Mouse (Mus musculus) heart, postnatal 0 days (tissue): ENCODE data around the gene Hmga2. TPM values are rescaled to one million over a fixed set of nuclear protein-coding genes. Genes with fewer than 3 reads are reported as not detected.
"Not testable (repeated sequence)": the region's sequence is repeated elsewhere in the genome, so short reads cannot be mapped to it uniquely, and the experiment has no call there.

ENCODE experiments used
- ATAC-seq: fragments of 200-750 bp; cut with Nextera tagmentation; 2 replicates; pipeline ENCODE4 v1.8.0; 2017; ENCODE audit warnings: low read depth, moderate number of reproducible peaks, moderate library complexity; ENCODE audit not compliant: insufficient read depth
- DNase-seq: peaks from one replicate; pipeline ENCODE4 v3.0.0-alpha.2; 2016; ENCODE audit warnings: low spot score
- H3K27ac ChIP-seq: fragments of 300-500 bp; sonication (generic); 2 replicates; pipeline ENCODE4 v1.5.1; 2014; ENCODE audit warnings: low read depth, mild to moderate bottlenecking
- H3K27me3 ChIP-seq: fragments of 300-500 bp; sonication (generic); 2 replicates; pipeline ENCODE4 v1.6.1; 2014; ENCODE audit warnings: low read length, mixed read lengths; ENCODE audit not compliant: control insufficient read depth, insufficient read depth
- H3K36me3 ChIP-seq: fragments of 300-500 bp; sonication (generic); replicated peaks from 2 replicates; pipeline ENCODE4 v1.6.1; 2014; ENCODE audit warnings: low read length, mixed read lengths; ENCODE audit not compliant: control insufficient read depth, insufficient read depth
- H3K4me1 ChIP-seq: fragments of 300-500 bp; sonication (generic); 2 replicates; pipeline ENCODE4 v1.6.1; 2014; ENCODE audit warnings: antibody characterized with exemption; ENCODE audit not compliant: control insufficient read depth, insufficient read depth
- H3K4me2 ChIP-seq: fragments of 300-500 bp; sonication (generic); 2 replicates; pipeline ENCODE4 v1.6.1; 2014; ENCODE audit warnings: low read depth, mild to moderate bottlenecking, low read length, moderate library complexity
- H3K4me3 ChIP-seq: fragments of 300-500 bp; sonication (generic); 2 replicates; pipeline ENCODE4 v1.5.1; 2014; ENCODE audit warnings: low read depth, low read length
- H3K9ac ChIP-seq: fragments of 300-500 bp; sonication (generic); replicated peaks from 2 replicates; pipeline ENCODE4 v1.6.1; 2014; ENCODE audit warnings: low read depth, low read length, mixed read lengths
- H3K9me3 ChIP-seq: fragments of 300-500 bp; sonication (generic); replicated peaks from 2 replicates; pipeline ENCODE4 v1.6.1; 2016; ENCODE audit warnings: low read length; ENCODE audit not compliant: control insufficient read depth
- CTCF ChIP-seq: IDR thresholded peaks from 2 replicates; pipeline ENCODE4 v1.5.1; 2016; ENCODE audit warnings: antibody characterized with exemption, control low read depth, low read depth
- EP300 ChIP-seq: IDR thresholded peaks from 2 replicates; pipeline ENCODE4 v1.6.1; 2016; ENCODE audit warnings: antibody characterized with exemption, low read depth
- WGBS: fragments of 180-500 bp; shearing (Covaris S2); extraction: QIAGEN DNeasy Blood & Tissue Kit; methylation state at CpG from one replicate; pipeline ENCODE4 v1.1.7; 2014; 5-methylcytosine and 5-hydroxymethylcytosine counted together
- polyA plus RNA-seq: library from polyadenylated mRNA; unstranded; fragments of >200 nt; fragmentation: Nextera tagmentation; extraction: Ambion mirVana; gene quantifications from 2 replicates; pipeline ENCODE4 v1.2.1, GENCODE M21; 2015
- total RNA-seq: library from RNA; depleted of rRNA; stranded (reverse); fragments of >200 nt; gene quantifications from 2 replicates; pipeline ENCODE4 v1.2.3, GENCODE M21; 2014; ENCODE audit warnings: low replicate concordance

Hmga2 gene
- total and polyA plus RNA-seq, 2 experiments from 2014 or later = 0.53 to 1.0 TPM

DNA sequence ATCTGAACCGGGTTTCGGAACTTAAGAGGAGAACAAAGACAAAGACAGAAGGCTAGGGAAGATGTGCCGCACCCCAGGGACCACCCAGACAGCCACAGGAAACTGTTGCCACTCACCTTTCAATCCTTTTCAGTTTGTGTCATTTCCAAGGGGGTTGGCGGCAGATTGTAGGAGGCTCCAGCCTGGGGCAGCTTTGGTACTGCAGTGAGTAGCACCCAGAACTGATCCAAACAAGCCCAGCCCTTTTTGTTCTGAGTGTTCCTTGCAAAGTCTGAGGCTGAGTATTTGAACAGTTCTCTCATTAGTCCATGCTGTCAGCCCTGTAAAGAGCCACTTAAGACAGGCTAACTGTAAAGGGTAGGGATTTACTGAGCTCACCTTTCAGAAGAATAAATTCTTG lies 136.9 kb downstream of the Hmga2 start:
- Histone ChIP-seq H3K27me3 (no peaks in the 10 kb centered on the region), H3K9me3 (no peaks in the 10 kb centered on the region), H3K4me2 (no peak overlapping the region), H3K4me1 (no peaks in the 10 kb centered on the region), H3K27ac (no peak overlapping the region), H3K4me3 (no peak overlapping the region), H3K9ac (no peak overlapping the region), H3K36me3 (no peaks in the 10 kb centered on the region)
- TF ChIP-seq CTCF (no peak), EP300 (no peak)
- DNase-seq (no peak), ATAC-seq (no peak)
- 69% methylated on average over 4 of the region's 4 CpGs for WGBS

DNA sequence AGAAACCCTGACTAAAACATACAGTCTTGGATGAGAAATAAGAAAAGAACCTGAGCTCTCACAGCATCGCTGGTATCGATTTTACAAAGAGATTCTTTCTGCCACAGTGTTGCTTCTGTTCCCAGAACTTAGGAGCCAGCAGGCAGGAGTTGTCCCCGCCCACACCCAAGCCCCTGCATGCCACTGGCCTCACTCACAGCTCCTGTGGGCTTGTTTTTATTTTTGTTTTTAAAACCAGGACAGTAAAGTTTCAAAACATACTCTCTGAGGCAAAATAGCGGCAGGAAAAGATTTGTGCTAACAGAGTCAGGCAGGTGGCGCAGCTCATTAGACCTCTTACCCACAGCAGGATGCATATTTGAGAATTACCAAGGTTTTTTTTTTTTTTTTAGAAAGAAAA lies 137.4 kb downstream of the Hmga2 start:
- no peaks in the 10 kb centered on the region for H3K27me3 ChIP-seq
- 76% methylated on average over 5 of the region's 5 CpGs for WGBS
- H3K9ac ChIP-seq = no peak overlapping the region
- no peak overlapping the region for H3K4me3 ChIP-seq
- H3K9me3 ChIP-seq = no peaks in the 10 kb centered on the region
- H3K27ac ChIP-seq = no peak overlapping the region
- H3K4me1 ChIP-seq = no peaks in the 10 kb centered on the region
- ATAC-seq (no peak), DNase-seq (no peak)
- no peaks in the 10 kb centered on the region for H3K36me3 ChIP-seq
- TF ChIP-seq CTCF = no peak
- no peak for TF ChIP-seq EP300
- H3K4me2 ChIP-seq = no peak overlapping the region

DNA sequence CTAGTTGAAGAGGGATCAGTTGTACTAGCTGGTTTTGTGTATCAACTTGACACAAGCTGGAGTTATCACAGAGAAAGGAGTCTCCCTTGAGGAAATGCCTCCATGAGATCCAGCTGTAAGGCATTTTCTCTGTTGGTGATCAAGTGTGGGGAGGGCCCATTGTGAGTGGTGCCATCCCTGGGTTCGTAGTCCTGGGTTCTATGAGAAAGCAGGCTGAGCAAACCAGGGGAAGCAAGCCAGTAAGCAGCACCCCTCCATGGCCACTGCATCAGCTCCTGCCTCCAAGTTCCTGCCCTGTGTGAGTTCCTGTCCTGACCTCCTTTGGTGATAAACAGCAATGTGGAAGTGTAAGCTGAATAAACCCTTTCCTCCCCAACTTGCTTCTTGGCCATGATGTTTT lies 137.8 kb downstream of the Hmga2 start:
- H3K4me1 ChIP-seq, H3K4me3 ChIP-seq, H3K36me3 ChIP-seq, H3K4me2 ChIP-seq, ATAC-seq, H3K27me3 ChIP-seq, H3K27ac ChIP-seq, H3K9ac ChIP-seq, DNase-seq, H3K9me3 ChIP-seq: not testable (repeated sequence)
- 91% methylated on average over 1 of the region's 1 CpGs for WGBS

DNA sequence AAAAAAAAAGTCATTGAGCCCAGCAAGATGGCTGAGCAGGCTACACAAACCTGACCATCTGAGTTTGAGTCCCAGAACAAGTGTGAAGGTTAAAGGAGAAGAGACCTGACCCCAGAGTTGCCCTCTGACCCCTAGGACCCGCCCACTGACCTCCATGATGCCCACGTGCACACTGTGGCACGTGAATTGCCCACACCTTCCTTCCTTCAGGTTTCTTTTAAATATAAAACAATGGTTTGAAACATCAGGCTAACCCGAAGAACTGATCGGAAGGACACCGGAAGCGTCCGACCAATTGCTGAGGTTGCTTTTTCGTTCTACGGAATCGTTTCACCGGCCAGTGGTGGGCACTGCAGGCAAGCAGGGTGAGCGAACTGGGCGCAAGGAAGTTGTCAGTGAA lies 148.3 kb downstream of the Hmga2 start:
- TF ChIP-seq CTCF (no peak), EP300 (no peak)
- Histone ChIP-seq H3K36me3 (no peaks in the 10 kb centered on the region), H3K27ac (no peak overlapping the region), H3K4me3 (no peak overlapping the region), H3K4me1 (no peaks in the 10 kb centered on the region), H3K27me3 (no peaks in the 10 kb centered on the region), H3K9ac (no peak overlapping the region), H3K4me2 (no peak overlapping the region), H3K9me3 (peaks cover 3% of the 10 kb centered on the region; the same call in 1 of the 2 replicates)
- 94% methylated on average over 14 of the region's 14 CpGs for WGBS
- DNase-seq = no peak
- no peak for ATAC-seq

DNA sequence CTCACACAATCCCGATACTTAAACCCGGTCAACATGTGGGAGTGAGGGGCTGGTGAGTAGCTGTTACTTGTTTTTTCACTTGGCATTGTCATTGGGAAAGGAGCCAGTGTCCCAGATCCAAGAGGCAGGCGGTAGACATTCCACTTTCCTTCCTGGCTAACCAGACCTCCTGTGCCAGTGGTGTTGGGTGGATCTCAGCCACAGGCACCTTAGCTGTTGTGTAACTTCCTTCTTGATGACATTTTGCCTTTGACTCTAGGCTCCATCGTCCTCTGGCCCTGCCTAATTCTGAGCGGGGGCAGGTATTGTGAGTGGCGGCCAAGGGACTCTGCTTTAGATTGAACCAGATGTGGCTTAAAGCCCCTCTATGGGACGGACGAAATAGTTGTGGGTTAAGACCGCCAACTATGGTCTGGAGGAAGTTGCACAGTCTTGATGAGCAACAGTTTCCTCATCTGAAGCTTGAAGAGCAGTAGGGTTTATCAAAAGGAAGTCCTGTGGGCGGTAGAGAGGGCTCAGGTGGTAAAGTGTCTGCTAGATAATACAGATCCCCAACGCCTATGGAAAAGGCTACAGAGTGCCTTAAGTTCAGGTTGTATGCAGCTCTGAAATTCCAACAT lies 152.6 kb downstream of the Hmga2 start:
- H3K9ac ChIP-seq = no peak overlapping the region
- DNase-seq (no peak), ATAC-seq (no peak)
- H3K4me2 ChIP-seq = no peak overlapping the region
- no peaks in the 10 kb centered on the region for H3K9me3 ChIP-seq
- H3K27ac ChIP-seq = no peak overlapping the region
- H3K4me3 ChIP-seq = no peak overlapping the region
- no peak for TF ChIP-seq EP300
- H3K27me3 ChIP-seq = no peaks in the 10 kb centered on the region
- 68% methylated on average over 11 of the region's 11 CpGs for WGBS
- H3K4me1 ChIP-seq = no peaks in the 10 kb centered on the region
- no peaks in the 10 kb centered on the region for H3K36me3 ChIP-seq

DNA sequence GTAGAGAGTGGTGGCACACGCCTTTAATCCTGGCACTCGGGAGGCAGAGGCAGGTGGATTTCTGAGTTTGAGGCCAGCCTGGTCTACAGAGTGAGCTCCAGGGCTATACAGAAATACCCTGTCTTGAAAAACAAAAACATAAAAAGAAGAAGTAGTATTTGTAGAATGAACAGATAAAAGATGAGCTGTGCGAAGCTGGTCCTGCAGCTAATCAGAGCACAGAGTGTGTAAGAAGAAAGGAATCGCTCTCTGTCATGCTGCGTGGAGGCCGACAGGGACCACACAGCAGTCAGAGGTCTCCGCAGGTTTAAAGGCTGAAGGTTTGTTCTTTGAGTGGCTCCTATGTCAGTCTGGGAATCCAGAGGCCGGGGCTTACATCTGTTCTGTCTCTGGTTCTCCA lies 153.5 kb downstream of the Hmga2 start:
- no peak overlapping the region for H3K4me2 ChIP-seq
- no peaks in the 10 kb centered on the region for H3K27me3 ChIP-seq
- whole genome bisulfite sequencing = 86% methylated on average over 8 of the region's 8 CpGs
- H3K27ac ChIP-seq = no peak overlapping the region
- ATAC-seq (no peak), DNase-seq (no peak)
- TF ChIP-seq CTCF (no peak), EP300 (no peak)
- H3K9ac ChIP-seq = no peak overlapping the region
- no peaks in the 10 kb centered on the region for H3K9me3 ChIP-seq
- no peaks in the 10 kb centered on the region for H3K36me3 ChIP-seq
- no peak overlapping the region for H3K4me3 ChIP-seq
- H3K4me1 ChIP-seq = no peaks in the 10 kb centered on the region
